Mouse (Mus musculus) spleen, adult 2 months (tissue): ENCODE measurements at regions not wholly inside any gene's neighbourhood (a gene's known extent, or its start where the extent isn't known, plus 50 kb on each side); places are given as distances from the start of the nearest gene placed in this dataset.

Experiments
- CTCF ChIP-seq: fragments of 200-500 bp; IDR thresholded peaks from 2 replicates; pipeline ENCODE4 v1.5.1; 2011; ENCODE audit warnings: mild to moderate bottlenecking, inconsistent platforms; ENCODE audit not compliant: insufficient read depth, insufficient read length, insufficient replicate concordance; ENCODE audit errors: extremely low read depth
- POLR2A ChIP-seq: fragments of 200-500 bp; IDR thresholded peaks from 2 replicates; pipeline ENCODE4 v1.6.1; 2011; ENCODE audit warnings: low read depth, low read length, inconsistent platforms

- TF ChIP-seq POLR2A (no peak), CTCF (no peak)
Observed at GRCm38 (mm10) chr8:11112908-11113532, 104.8 kb upstream of the Irs2 start.
